Mouse (Mus musculus) embryonic facial prominence, embryonic 15.5 days (tissue): Measurements from ENCODE around the gene Nav2. TPM values are rescaled to one million over a fixed set of nuclear protein-coding genes. Genes with fewer than 3 reads are reported as not detected.
A peak's percentile ranks its signal among the peaks of the same experiment; 100 is the strongest.

ENCODE experiments used
- ATAC-seq: fragments of 200-750 bp; cut with Nextera tagmentation; 2 replicates; pipeline ENCODE4 v1.8.0; 2017; ENCODE audit warnings: low read depth, moderate TSS enrichment; ENCODE audit not compliant: insufficient number of reproducible peaks, low FRiP score, low TSS enrichment
- H3K27ac ChIP-seq: fragments of 300-500 bp; sonication (generic); replicated peaks from 2 replicates; pipeline ENCODE4 v1.5.1; 2015; ENCODE audit warnings: mild to moderate bottlenecking, inconsistent platforms
- H3K27me3 ChIP-seq: fragments of 300-500 bp; sonication (generic); 2 replicates; pipeline ENCODE4 v1.6.1; 2015; ENCODE audit warnings: inconsistent platforms
- H3K36me3 ChIP-seq: fragments of 300-500 bp; sonication (generic); 2 replicates; pipeline ENCODE4 v1.6.1; 2015; ENCODE audit warnings: mild to moderate bottlenecking, inconsistent platforms
- H3K4me1 ChIP-seq: fragments of 300-500 bp; sonication (generic); 2 replicates; pipeline ENCODE4 v1.6.1; 2015; ENCODE audit warnings: inconsistent platforms
- H3K4me2 ChIP-seq: fragments of 300-500 bp; sonication (generic); replicated peaks from 2 replicates; pipeline ENCODE4 v1.6.1; 2015; ENCODE audit warnings: mild to moderate bottlenecking, inconsistent platforms
- H3K4me3 ChIP-seq: fragments of 300-500 bp; sonication (generic); replicated peaks from 2 replicates; pipeline ENCODE4 v1.5.1; 2015; ENCODE audit warnings: mild to moderate bottlenecking, inconsistent platforms
- H3K9ac ChIP-seq: fragments of 300-500 bp; sonication (generic); 2 replicates; pipeline ENCODE4 v1.6.1; 2015; ENCODE audit warnings: inconsistent platforms
- H3K9me3 ChIP-seq: fragments of 300-500 bp; sonication (generic); replicated peaks from 2 replicates; pipeline ENCODE4 v1.6.1; 2016; ENCODE audit warnings: inconsistent platforms
- WGBS: fragments of 180-500 bp; shearing (Covaris S2); methylation state at CpG from one replicate; pipeline ENCODE4 v1.1.7; 2015; 5-methylcytosine and 5-hydroxymethylcytosine counted together
- polyA plus RNA-seq: library from polyadenylated mRNA; unstranded; fragments of >200 nt; fragmentation: Nextera tagmentation; extraction: Ambion mirVana; gene quantifications from 2 replicates; pipeline ENCODE4 v1.2.1, GENCODE M21; 2015

The Nav2 gene
- polyA plus RNA-seq, result 22.1 and 23.4 TPM in 2 replicates

- H3K36me3 ChIP-seq, result no peaks in the 10 kb centered on the region
- H3K9ac ChIP-seq, result no peak within 1 kb of the TSS
- H3K27me3 ChIP-seq, result no peaks in the 10 kb centered on the region
- H3K4me2 ChIP-seq, result no peak within 1 kb of the TSS; the same call in 1 of the 2 replicates
- WGBS, result 55% methylated on average over 8 of the region's 8 CpGs
- peaks cover 22% of the 10 kb centered on the region for H3K4me1 ChIP-seq
- ATAC-seq, result no peak
- peak within 1 kb of the TSS; percentile 40; the same call in 1 of the 2 replicates for H3K27ac ChIP-seq
- H3K9me3 ChIP-seq, result no peaks in the 10 kb centered on the region
- no peak within 1 kb of the TSS for H3K4me3 ChIP-seq
These were observed at the start of gene Nav2 for GRCm38 (mm10) chr7:48908521-48909341. Gene Nav2, plus strand, starts transcription at chr7:48908716.

GRCm38 (mm10) chr7:48859362-48859761, 49.2 kb upstream of the Nav2 start:
- H3K27me3 ChIP-seq, result no peaks in the 10 kb centered on the region
- no peak overlapping the region for H3K9ac ChIP-seq
- no peak for ATAC-seq
- H3K4me2 ChIP-seq, result no peak overlapping the region
- no peak overlapping the region for H3K4me3 ChIP-seq
- no peaks in the 10 kb centered on the region for H3K36me3 ChIP-seq
- no peaks in the 10 kb centered on the region for H3K4me1 ChIP-seq
- H3K9me3 ChIP-seq, result no peaks in the 10 kb centered on the region
- 85% methylated on average over 4 of the region's 4 CpGs for WGBS
- H3K27ac ChIP-seq, result no peak overlapping the region

- H3K9ac ChIP-seq, result no peak overlapping the region
- no peak overlapping the region for H3K4me2 ChIP-seq
- H3K27ac ChIP-seq, result no peak overlapping the region
- H3K4me3 ChIP-seq, result no peak overlapping the region
- no peaks in the 10 kb centered on the region for H3K4me1 ChIP-seq
- WGBS, result 49% methylated on average over 1 of the region's 1 CpGs
- no peaks in the 10 kb centered on the region for H3K9me3 ChIP-seq
- ATAC-seq, result no peak
- H3K36me3 ChIP-seq, result peaks cover 8% of the 10 kb centered on the region
- no peaks in the 10 kb centered on the region for H3K27me3 ChIP-seq
These were observed 47.6 kb upstream of the Nav2 start for GRCm38 (mm10) chr7:48860948-48861347.

- ATAC-seq, result no peak
- 82% methylated on average over 4 of the region's 4 CpGs for WGBS
- Histone ChIP-seq H3K4me1 (no peaks in the 10 kb centered on the region), H3K27me3 (no peaks in the 10 kb centered on the region), H3K4me3 (no peak overlapping the region), H3K4me2 (no peak overlapping the region), H3K36me3 (peaks cover 15% of the 10 kb centered on the region), H3K9me3 (no peaks in the 10 kb centered on the region), H3K27ac (no peak overlapping the region), H3K9ac (no peak overlapping the region)
These were observed 46.7 kb upstream of the Nav2 start for GRCm38 (mm10) chr7:48861796-48862195.

- Histone ChIP-seq H3K36me3 (peaks cover 29% of the 10 kb centered on the region), H3K9me3 (no peaks in the 10 kb centered on the region), H3K27ac (no peak overlapping the region), H3K4me3 (no peak overlapping the region), H3K4me2 (no peak overlapping the region), H3K27me3 (no peaks in the 10 kb centered on the region), H3K4me1 (no peaks in the 10 kb centered on the region), H3K9ac (no peak overlapping the region)
- ATAC-seq, result no peak
These were observed 44.3 kb upstream of the Nav2 start for GRCm38 (mm10) chr7:48864199-48864598.

GRCm38 (mm10) chr7:48864671-48865458, 43.7 kb upstream of the Nav2 start:
- Histone ChIP-seq H3K4me3 (no peak overlapping the region), H3K27ac (no peak overlapping the region), H3K4me2 (no peak overlapping the region), H3K9me3 (no peaks in the 10 kb centered on the region), H3K9ac (no peak overlapping the region), H3K27me3 (no peaks in the 10 kb centered on the region), H3K4me1 (no peaks in the 10 kb centered on the region), H3K36me3 (peaks cover 34% of the 10 kb centered on the region)
- 83% methylated on average over 9 of the region's 9 CpGs for WGBS
- no peak for ATAC-seq

GRCm38 (mm10) chr7:48867576-48867975, 40.9 kb upstream of the Nav2 start:
- Histone ChIP-seq H3K27ac (no peak overlapping the region), H3K4me1 (no peaks in the 10 kb centered on the region), H3K4me2 (no peak overlapping the region), H3K36me3 (peaks cover 61% of the 10 kb centered on the region), H3K9ac (no peak overlapping the region), H3K27me3 (no peaks in the 10 kb centered on the region), H3K4me3 (no peak overlapping the region), H3K9me3 (no peaks in the 10 kb centered on the region)
- WGBS, result 87% methylated on average over 18 of the region's 18 CpGs
- ATAC-seq, result no peak

GRCm38 (mm10) chr7:48870144-48870543, 38.4 kb upstream of the Nav2 start:
- Histone ChIP-seq H3K4me3 (no peak overlapping the region), H3K4me2 (no peak overlapping the region), H3K27ac (no peak overlapping the region), H3K9me3 (no peaks in the 10 kb centered on the region), H3K9ac (no peak overlapping the region), H3K27me3 (no peaks in the 10 kb centered on the region), H3K36me3 (peaks cover 83% of the 10 kb centered on the region), H3K4me1 (no peaks in the 10 kb centered on the region)
- WGBS, result 75% methylated on average over 6 of the region's 6 CpGs
- ATAC-seq, result no peak

- Histone ChIP-seq H3K36me3 (peaks cover 83% of the 10 kb centered on the region), H3K4me1 (no peaks in the 10 kb centered on the region), H3K27ac (no peak overlapping the region), H3K9me3 (no peaks in the 10 kb centered on the region), H3K4me2 (no peak overlapping the region), H3K4me3 (no peak overlapping the region), H3K9ac (no peak overlapping the region), H3K27me3 (no peaks in the 10 kb centered on the region)
- ATAC-seq, result no peak
- WGBS, result 87% methylated on average over 21 of the region's 21 CpGs
These were observed 37.8 kb upstream of the Nav2 start for GRCm38 (mm10) chr7:48870579-48871180.

GRCm38 (mm10) chr7:48871292-48871691, 37.2 kb upstream of the Nav2 start:
- no peaks in the 10 kb centered on the region for H3K4me1 ChIP-seq
- 93% methylated on average over 11 of the region's 11 CpGs for WGBS
- no peak overlapping the region for H3K27ac ChIP-seq
- no peak overlapping the region for H3K4me3 ChIP-seq
- H3K27me3 ChIP-seq, result no peaks in the 10 kb centered on the region
- ATAC-seq, result no peak
- H3K36me3 ChIP-seq, result peaks cover 81% of the 10 kb centered on the region
- no peaks in the 10 kb centered on the region for H3K9me3 ChIP-seq
- no peak overlapping the region for H3K4me2 ChIP-seq
- no peak overlapping the region for H3K9ac ChIP-seq

- no peak overlapping the region for H3K4me3 ChIP-seq
- ATAC-seq, result peak; percentile 46; the same call in 1 of the 2 replicates
- H3K9ac ChIP-seq, result no peak overlapping the region
- 81% methylated on average over 14 of the region's 14 CpGs for WGBS
- peaks cover 8% of the 10 kb centered on the region; the same call in 1 of the 2 replicates for H3K4me1 ChIP-seq
- no peaks in the 10 kb centered on the region for H3K27me3 ChIP-seq
- no peak overlapping the region for H3K4me2 ChIP-seq
- H3K9me3 ChIP-seq, result no peaks in the 10 kb centered on the region
- peaks cover 65% of the 10 kb centered on the region for H3K36me3 ChIP-seq
- no peak overlapping the region for H3K27ac ChIP-seq
These were observed 33.4 kb upstream of the Nav2 start for GRCm38 (mm10) chr7:48875096-48875495.
